Mouse (Mus musculus) liver, postnatal 0 days (tissue): Measurements from ENCODE around the gene Cyp4f17. TPM values are rescaled to one million over a fixed set of nuclear protein-coding genes. Genes with fewer than 3 reads are reported as not detected.

Experiments
- ATAC-seq: fragments of 200-750 bp; cut with Nextera tagmentation; 2 replicates; pipeline ENCODE4 v1.8.0; 2017; ENCODE audit warnings: mild to moderate bottlenecking, moderate library complexity
- DNase-seq: peaks from one replicate; pipeline ENCODE4 v3.0.0-alpha.2; 2016
- H3K27ac ChIP-seq: fragments of 300-500 bp; sonication (generic); 2 replicates; pipeline ENCODE4 v1.5.1; 2014; ENCODE audit warnings: antibody characterized with exemption, moderate library complexity, mild to moderate bottlenecking, low read depth
- H3K27me3 ChIP-seq: fragments of 300-500 bp; sonication (generic); 2 replicates; pipeline ENCODE4 v1.6.1; 2014; ENCODE audit warnings: low read length, control low read depth, mixed read lengths; ENCODE audit not compliant: insufficient read depth
- H3K36me3 ChIP-seq: fragments of 300-500 bp; sonication (generic); replicated peaks from 2 replicates; pipeline ENCODE4 v1.6.1; 2014; ENCODE audit warnings: mild to moderate bottlenecking, control low read depth, low read length, moderate library complexity, mixed read lengths; ENCODE audit not compliant: insufficient read depth
- H3K4me1 ChIP-seq: fragments of 300-500 bp; sonication (generic); 2 replicates; pipeline ENCODE4 v1.6.1; 2014; ENCODE audit warnings: antibody characterized with exemption, mild to moderate bottlenecking, control low read depth; ENCODE audit not compliant: insufficient read depth
- H3K4me2 ChIP-seq: fragments of 300-500 bp; sonication (generic); 2 replicates; pipeline ENCODE4 v1.6.1; 2014; ENCODE audit warnings: low read depth, mild to moderate bottlenecking, low read length, moderate library complexity, mixed read lengths
- H3K4me3 ChIP-seq: fragments of 300-500 bp; sonication (generic); 2 replicates; pipeline ENCODE4 v1.5.1; 2014; ENCODE audit warnings: low read depth, low read length
- H3K9ac ChIP-seq: fragments of 300-500 bp; sonication (generic); replicated peaks from 2 replicates; pipeline ENCODE4 v1.6.1; 2014; ENCODE audit warnings: mild to moderate bottlenecking, moderate library complexity
- H3K9me3 ChIP-seq: fragments of 300-500 bp; sonication (generic); 2 replicates; pipeline ENCODE4 v1.6.1; 2016; ENCODE audit warnings: mild to moderate bottlenecking, control low read depth, low read length, mixed read lengths
- CTCF ChIP-seq: sonication (generic); IDR thresholded peaks from 2 replicates; pipeline ENCODE4 v1.5.1; 2016; ENCODE audit warnings: antibody characterized with exemption, low read depth
- EP300 ChIP-seq: IDR thresholded peaks from 2 replicates; pipeline ENCODE4 v1.6.1; 2016; ENCODE audit warnings: antibody characterized with exemption, low read depth, mild to moderate bottlenecking
- WGBS: fragments of 180-500 bp; shearing (Covaris S2); extraction: QIAGEN DNeasy Blood & Tissue Kit; methylation state at CpG from one replicate; pipeline ENCODE4 v1.1.7; 2014; ENCODE audit not compliant: insufficient replicate concordance; 5-methylcytosine and 5-hydroxymethylcytosine counted together
- polyA plus RNA-seq: library from polyadenylated mRNA; unstranded; fragments of >200 nt; fragmentation: Nextera tagmentation; extraction: Ambion mirVana; gene quantifications from 2 replicates; pipeline ENCODE4 v1.2.1, GENCODE M21; 2015

Gene Cyp4f17
- 2.7 and 2.9 TPM in 2 replicates for polyA plus RNA-seq

- H3K9me3 ChIP-seq = no peaks in the 10 kb centered on the region
- WGBS = 5% methylated on average over 30 of the region's 30 CpGs
- peak; percentile 78 for DNase-seq
- peak within 1 kb of the TSS; percentile 54 for H3K4me3 ChIP-seq
- H3K36me3 ChIP-seq = 0 out of 2 replicates have a peak, but pooled peaks cover 2% of the 10 kb centered on the region
- H3K4me2 ChIP-seq = peak within 1 kb of the TSS; percentile 84
- peak; percentile 85 for ATAC-seq
- no peaks in the 10 kb centered on the region for H3K27me3 ChIP-seq
- H3K27ac ChIP-seq = peak within 1 kb of the TSS; percentile 83
- peak within 1 kb of the TSS; percentile 59 for H3K9ac ChIP-seq
- H3K4me1 ChIP-seq = peaks cover 6% of the 10 kb centered on the region
- TF ChIP-seq EP300 (no peak), CTCF (no peak)
Measured at GRCm38 (mm10) chr17:32505851-32506728, at the start of gene Cyp4f17. Cyp4f17 (plus strand) TSS chr17:32506050.

GRCm38 (mm10) chr17:32468494-32468893 is 37.4 kb upstream of the Cyp4f17 start:
- 54% methylated on average over 7 of the region's 7 CpGs for WGBS
- no peaks in the 10 kb centered on the region for H3K4me1 ChIP-seq
- TF ChIP-seq CTCF (no peak), EP300 (no peak)

DNA sequence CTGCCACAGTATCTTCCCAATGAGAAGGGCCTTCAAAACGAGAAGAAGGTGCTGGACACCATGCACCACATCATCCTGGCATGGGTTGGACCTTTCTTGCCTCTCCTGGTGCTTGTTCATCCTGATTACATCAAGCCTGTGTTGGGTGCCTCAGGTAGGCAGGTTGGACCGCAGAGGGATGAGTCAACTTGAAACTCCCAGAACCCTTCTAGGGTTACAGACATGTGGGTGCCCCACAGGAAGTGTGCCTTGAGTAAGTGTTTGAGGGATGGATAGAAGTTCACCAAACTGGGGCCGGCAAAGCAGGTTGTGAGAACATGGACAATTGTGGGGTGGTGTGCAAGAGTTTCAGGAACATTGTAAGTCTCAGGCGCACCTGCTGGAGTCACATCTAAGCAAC is 35.1 kb upstream of the Cyp4f17 start:
- TF ChIP-seq EP300 = no peak
- no peak for TF ChIP-seq CTCF
- Histone ChIP-seq H3K4me1 (no peaks in the 10 kb centered on the region), H3K4me3 (no peak overlapping the region), H3K9ac (no peak overlapping the region), H3K4me2 (no peak overlapping the region), H3K27me3 (no peaks in the 10 kb centered on the region), H3K27ac (no peak overlapping the region), H3K36me3 (no peaks in the 10 kb centered on the region), H3K9me3 (no peaks in the 10 kb centered on the region)
- 62% methylated on average over 4 of the region's 4 CpGs for WGBS
- no peak for ATAC-seq
- DNase-seq = no peak

More at GRCm38 (mm10) chr17:32468494-32468893, 37.4 kb upstream of the Cyp4f17 start:
- Histone ChIP-seq H3K4me2 (no peak overlapping the region), H3K27me3 (no peaks in the 10 kb centered on the region), H3K4me3 (no peak overlapping the region), H3K9me3 (no peaks in the 10 kb centered on the region), H3K27ac (no peak overlapping the region), H3K36me3 (no peaks in the 10 kb centered on the region), H3K9ac (no peak overlapping the region)
- DNase-seq = no peak
- ATAC-seq = no peak

- ATAC-seq = no peak
- Histone ChIP-seq H3K9ac (no peak overlapping the region), H3K27ac (no peak overlapping the region), H3K27me3 (no peaks in the 10 kb centered on the region), H3K4me2 (no peak overlapping the region), H3K4me1 (no peaks in the 10 kb centered on the region), H3K4me3 (no peak overlapping the region), H3K36me3 (no peaks in the 10 kb centered on the region), H3K9me3 (no peaks in the 10 kb centered on the region)
- 52% methylated on average over 7 of the region's 7 CpGs for WGBS
- TF ChIP-seq EP300 (no peak), CTCF (no peak)
- no peak for DNase-seq
Measured at GRCm38 (mm10) chr17:32472176-32472575, 33.7 kb upstream of the Cyp4f17 start.

GRCm38 (mm10) chr17:32474954-32475560 is 30.8 kb upstream of the Cyp4f17 start:
- H3K4me3 ChIP-seq = no peak overlapping the region
- H3K27ac ChIP-seq = no peak overlapping the region
- H3K9ac ChIP-seq = no peak overlapping the region
- DNase-seq (no peak), ATAC-seq (no peak)
- H3K4me1 ChIP-seq = peaks cover 3% of the 10 kb centered on the region; the same call in 1 of the 2 replicates
- TF ChIP-seq CTCF (no peak), EP300 (no peak)
- H3K4me2 ChIP-seq = no peak overlapping the region
- H3K27me3 ChIP-seq = no peaks in the 10 kb centered on the region
- 73% methylated on average over 5 of the region's 5 CpGs for WGBS
- no peaks in the 10 kb centered on the region for H3K36me3 ChIP-seq
- no peaks in the 10 kb centered on the region for H3K9me3 ChIP-seq

DNA sequence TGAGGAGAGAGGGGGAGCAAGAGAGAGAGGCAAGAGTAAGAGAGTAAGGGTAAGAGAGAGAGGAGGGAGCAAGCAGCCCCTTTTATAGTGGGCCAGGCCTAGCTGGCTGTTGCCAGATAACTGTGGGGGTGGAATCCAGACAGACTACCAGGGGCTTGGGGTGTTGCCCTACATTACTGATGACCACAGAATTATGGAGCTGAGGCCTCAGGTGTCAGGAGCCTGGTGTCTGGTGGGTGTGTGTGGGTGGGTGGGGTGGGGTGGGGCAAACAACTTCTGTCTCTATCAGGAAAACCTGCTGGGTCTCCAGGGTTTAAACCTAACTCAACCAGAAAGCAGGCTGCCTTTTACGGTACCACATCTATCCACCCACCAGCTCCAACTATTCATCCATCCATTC is 28.6 kb upstream of the Cyp4f17 start:
- Histone ChIP-seq H3K9ac (no peak overlapping the region), H3K27ac (no peak overlapping the region), H3K4me2 (no peak overlapping the region), H3K4me1 (peaks cover 3% of the 10 kb centered on the region; the same call in 1 of the 2 replicates), H3K27me3 (no peaks in the 10 kb centered on the region), H3K36me3 (no peaks in the 10 kb centered on the region), H3K9me3 (no peaks in the 10 kb centered on the region), H3K4me3 (no peak overlapping the region)
- ATAC-seq (no peak), DNase-seq (no peak)
- no peak for TF ChIP-seq CTCF
- TF ChIP-seq EP300 = no peak
- 61% methylated on average over 1 of the region's 1 CpGs for WGBS
